Mouse (Mus musculus) midbrain, postnatal 0 days (tissue): ENCODE measurements at regions not wholly inside any gene's neighbourhood (a gene's known extent, or its start where the extent isn't known, plus 50 kb on each side); places are given as distances from the start of the nearest gene placed in this dataset.

Source experiments
- ATAC-seq: fragments of 200-750 bp; cut with Nextera tagmentation; 2 replicates; pipeline ENCODE4 v1.8.0; 2017; ENCODE audit warnings: moderate number of reproducible peaks, mild to moderate bottlenecking, moderate TSS enrichment, moderate library complexity; ENCODE audit not compliant: low FRiP score
- DNase-seq: peaks from one replicate; pipeline ENCODE4 v3.0.0-alpha.2; 2015; ENCODE audit warnings: low spot score
- H3K27ac ChIP-seq: fragments of 300-500 bp; sonication (generic); 2 replicates; pipeline ENCODE4 v1.5.1; 2014; ENCODE audit warnings: low read depth, mild to moderate bottlenecking, low read length, mixed read lengths
- H3K27me3 ChIP-seq: fragments of 300-500 bp; sonication (generic); 2 replicates; pipeline ENCODE4 v1.6.1; 2014; ENCODE audit warnings: low read length, control low read depth, mixed read lengths; ENCODE audit not compliant: insufficient read depth
- H3K36me3 ChIP-seq: fragments of 300-500 bp; sonication (generic); 2 replicates; pipeline ENCODE4 v1.6.1; 2014; ENCODE audit warnings: low read length, control low read depth, mixed read lengths; ENCODE audit not compliant: insufficient read depth
- H3K4me1 ChIP-seq: fragments of 300-500 bp; sonication (generic); 2 replicates; pipeline ENCODE4 v1.6.1; 2014; ENCODE audit warnings: mild to moderate bottlenecking, control low read depth, antibody characterized with exemption, low read length, mixed read lengths; ENCODE audit not compliant: insufficient read depth
- H3K4me2 ChIP-seq: fragments of 300-500 bp; sonication (generic); 2 replicates; pipeline ENCODE4 v1.6.1; 2014; ENCODE audit warnings: low read depth, mild to moderate bottlenecking, low read length, mixed read lengths; ENCODE audit not compliant: poor library complexity, severe bottlenecking
- H3K4me3 ChIP-seq: fragments of 300-500 bp; sonication (generic); 2 replicates; pipeline ENCODE4 v1.5.1; 2014; ENCODE audit warnings: low read depth, mild to moderate bottlenecking, low read length, moderate library complexity
- H3K9ac ChIP-seq: fragments of 300-500 bp; sonication (generic); replicated peaks from 2 replicates; pipeline ENCODE4 v1.6.1; 2014; ENCODE audit warnings: mild to moderate bottlenecking, low read length, moderate library complexity, mixed read lengths; ENCODE audit not compliant: poor library complexity, severe bottlenecking
- H3K9me3 ChIP-seq: fragments of 300-500 bp; sonication (generic); 2 replicates; pipeline ENCODE4 v1.6.1; 2016; ENCODE audit warnings: low read length, control low read depth
- CTCF ChIP-seq: IDR thresholded peaks from 2 replicates; pipeline ENCODE4 v1.5.1; 2016; ENCODE audit warnings: antibody characterized with exemption, mild to moderate bottlenecking
- whole genome bisulfite sequencing: fragments of 180-500 bp; shearing (Covaris S2); extraction: QIAGEN DNeasy Blood & Tissue Kit; methylation state at CpG from one replicate; pipeline ENCODE4 v1.1.7; 2014; 5-methylcytosine and 5-hydroxymethylcytosine counted together

GRCm38 (mm10) chr3:34908489-34908888, 258.3 kb downstream of the Sox2 start:
- Histone ChIP-seq H3K9ac (no peak overlapping the region), H3K4me2 (no peak overlapping the region), H3K27ac (no peak overlapping the region), H3K4me3 (no peak overlapping the region), H3K4me1 (no peaks in the 10 kb centered on the region), H3K36me3 (no peaks in the 10 kb centered on the region), H3K27me3 (no peaks in the 10 kb centered on the region), H3K9me3 (no peaks in the 10 kb centered on the region)
- WGBS, result 96% methylated on average over 5 of the region's 5 CpGs
- no peak for TF ChIP-seq CTCF
- DNase-seq, result no peak
- ATAC-seq, result no peak

- Histone ChIP-seq H3K4me3 (no peak overlapping the region), H3K36me3 (no peaks in the 10 kb centered on the region), H3K4me1 (no peaks in the 10 kb centered on the region), H3K4me2 (no peak overlapping the region), H3K9me3 (no peaks in the 10 kb centered on the region), H3K27me3 (no peaks in the 10 kb centered on the region), H3K9ac (no peak overlapping the region), H3K27ac (no peak overlapping the region)
- ATAC-seq (no peak), DNase-seq (no peak)
- no peak for TF ChIP-seq CTCF
- WGBS, result 88% methylated on average over 3 of the region's 3 CpGs
These were observed 259.1 kb downstream of the Sox2 start for GRCm38 (mm10) chr3:34909350-34909749.

GRCm38 (mm10) chr3:34918326-34918932, 268.2 kb downstream of the Sox2 start:
- 47% methylated on average over 6 of the region's 6 CpGs for WGBS
- H3K36me3 ChIP-seq, result no peaks in the 10 kb centered on the region
- no peaks in the 10 kb centered on the region for H3K27me3 ChIP-seq
- DNase-seq (no peak), ATAC-seq (no peak)
- no peak overlapping the region for H3K9ac ChIP-seq
- H3K9me3 ChIP-seq, result no peaks in the 10 kb centered on the region
- TF ChIP-seq CTCF, result no peak
- H3K27ac ChIP-seq, result no peak overlapping the region
- H3K4me1 ChIP-seq, result no peaks in the 10 kb centered on the region
- H3K4me3 ChIP-seq, result no peak overlapping the region
- H3K4me2 ChIP-seq, result no peak overlapping the region

- no peak overlapping the region for H3K9ac ChIP-seq
- no peak for DNase-seq
- no peak overlapping the region for H3K27ac ChIP-seq
- no peaks in the 10 kb centered on the region for H3K9me3 ChIP-seq
- no peak for TF ChIP-seq CTCF
- no peak overlapping the region for H3K4me3 ChIP-seq
- H3K36me3 ChIP-seq, result no peaks in the 10 kb centered on the region
- no peaks in the 10 kb centered on the region for H3K27me3 ChIP-seq
- no peaks in the 10 kb centered on the region for H3K4me1 ChIP-seq
- no peak overlapping the region for H3K4me2 ChIP-seq
- no peak for ATAC-seq
- WGBS, result 77% methylated on average over 5 of the region's 5 CpGs
These were observed 270.3 kb downstream of the Sox2 start for GRCm38 (mm10) chr3:34920497-34920896.

- H3K9ac ChIP-seq, result no peak overlapping the region
- no peaks in the 10 kb centered on the region for H3K9me3 ChIP-seq
- H3K27ac ChIP-seq, result no peak overlapping the region
- no peak for TF ChIP-seq CTCF
- WGBS, result 33% methylated on average over 3 of the region's 3 CpGs
- no peaks in the 10 kb centered on the region for H3K4me1 ChIP-seq
- DNase-seq (no peak), ATAC-seq (no peak)
- no peaks in the 10 kb centered on the region for H3K27me3 ChIP-seq
- no peaks in the 10 kb centered on the region for H3K36me3 ChIP-seq
- H3K4me2 ChIP-seq, result no peak overlapping the region
- H3K4me3 ChIP-seq, result no peak overlapping the region
These were observed 299.7 kb downstream of the Sox2 start for GRCm38 (mm10) chr3:34949867-34950266.

- no peak for DNase-seq
- WGBS, result 35% methylated on average over 4 of the region's 4 CpGs
- H3K27ac ChIP-seq, result no peak overlapping the region
These were observed 306.0 kb downstream of the Sox2 start for GRCm38 (mm10) chr3:34956183-34956582.

More at GRCm38 (mm10) chr3:34956183-34956582, 306.0 kb downstream of the Sox2 start:
- H3K27me3 ChIP-seq, result no peaks in the 10 kb centered on the region
- H3K4me1 ChIP-seq, result no peaks in the 10 kb centered on the region
- no peak overlapping the region for H3K4me3 ChIP-seq
- no peaks in the 10 kb centered on the region for H3K9me3 ChIP-seq
- no peak overlapping the region for H3K4me2 ChIP-seq
- H3K36me3 ChIP-seq, result no peaks in the 10 kb centered on the region
- no peak for ATAC-seq
- no peak for TF ChIP-seq CTCF
- no peak overlapping the region for H3K9ac ChIP-seq
